Mouse (Mus musculus) forebrain, embryonic 16.5 days (tissue): ENCODE measurements around the gene Snx8. TPM values are rescaled to one million over a fixed set of nuclear protein-coding genes. Genes with fewer than 3 reads are reported as not detected.
"Not testable (repeated sequence)": the region's sequence is repeated elsewhere in the genome, so short reads cannot be mapped to it uniquely, and the experiment has no call there.

Experiments
- ATAC-seq: fragments of 200-750 bp; cut with Nextera tagmentation; 2 replicates; pipeline ENCODE4 v1.8.0; 2017; ENCODE audit warnings: mild to moderate bottlenecking, moderate library complexity
- H3K27ac ChIP-seq: fragments of 300-500 bp; sonication (generic); 2 replicates; pipeline ENCODE4 v1.5.1; 2014; ENCODE audit warnings: low read length, control low read depth
- H3K27me3 ChIP-seq: fragments of 300-500 bp; sonication (generic); replicated peaks from 2 replicates; pipeline ENCODE4 v1.6.1; 2014; ENCODE audit warnings: low read length; ENCODE audit not compliant: control insufficient read depth, insufficient read depth
- H3K36me3 ChIP-seq: fragments of 300-500 bp; sonication (generic); 2 replicates; pipeline ENCODE4 v1.6.1; 2014; ENCODE audit not compliant: control insufficient read depth, insufficient read depth
- H3K4me1 ChIP-seq: fragments of 300-500 bp; sonication (generic); replicated peaks from 2 replicates; pipeline ENCODE4 v1.6.1; 2014; ENCODE audit warnings: low read length; ENCODE audit not compliant: control insufficient read depth, insufficient read depth
- H3K4me2 ChIP-seq: fragments of 300-500 bp; sonication (generic); 2 replicates; pipeline ENCODE4 v1.6.1; 2014; ENCODE audit warnings: mild to moderate bottlenecking, low read length, control low read depth
- H3K4me3 ChIP-seq: fragments of 300-500 bp; sonication (generic); replicated peaks from 2 replicates; pipeline ENCODE4 v1.5.1; 2014; ENCODE audit warnings: mild to moderate bottlenecking, low read length, control low read depth
- H3K9ac ChIP-seq: fragments of 300-500 bp; sonication (generic); replicated peaks from 2 replicates; pipeline ENCODE4 v1.6.1; 2014; ENCODE audit warnings: low read depth, low read length, control low read depth
- H3K9me3 ChIP-seq: fragments of 300-500 bp; sonication (generic); 2 replicates; pipeline ENCODE4 v1.6.1; 2016; ENCODE audit warnings: low read length; ENCODE audit not compliant: control insufficient read depth
- WGBS: fragments of 180-500 bp; shearing (Covaris S2); extraction: QIAGEN DNeasy Blood & Tissue Kit; methylation state at CpG from one replicate; pipeline ENCODE4 v1.1.7; 2014; 5-methylcytosine and 5-hydroxymethylcytosine counted together
- polyA plus RNA-seq: library from polyadenylated mRNA; unstranded; fragments of >200 nt; fragmentation: Nextera tagmentation; extraction: Ambion mirVana; gene quantifications from 2 replicates; pipeline ENCODE4 v1.2.1, GENCODE M21; 2015

Snx8 gene
- polyA plus RNA-seq, 1 experiment from 2014 or later: 24.1 TPM

DNA sequence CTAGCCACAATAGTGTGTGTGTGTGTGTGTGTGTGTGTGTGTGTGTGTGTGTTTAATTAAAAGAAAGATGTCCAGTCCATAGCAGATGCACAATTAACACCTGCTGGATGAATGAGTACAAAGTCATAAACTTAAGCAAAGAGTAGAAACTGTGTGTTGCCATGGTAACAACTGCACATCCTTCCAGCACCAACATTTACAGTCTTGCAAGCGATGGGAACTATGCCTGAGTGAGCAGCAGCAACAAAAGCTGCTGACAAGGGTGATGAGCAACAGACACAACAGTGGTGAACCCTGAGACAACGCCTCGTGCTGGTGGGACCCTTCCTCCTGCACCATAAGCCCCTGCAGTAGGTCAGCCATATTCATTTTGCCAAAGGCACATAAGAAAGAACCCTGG lies 14.8 kb downstream of the Snx8 start:
- H3K9ac ChIP-seq: no peak overlapping the region
- H3K4me1 ChIP-seq: peaks cover 5% of the 10 kb centered on the region
- no peaks in the 10 kb centered on the region for H3K9me3 ChIP-seq
- H3K4me3 ChIP-seq: no peak overlapping the region
- no peaks in the 10 kb centered on the region for H3K36me3 ChIP-seq
- 32% methylated on average over 3 of the region's 3 CpGs for WGBS
- no peak overlapping the region for H3K27ac ChIP-seq
- ATAC-seq: no peak
- no peaks in the 10 kb centered on the region for H3K27me3 ChIP-seq
- H3K4me2 ChIP-seq: no peak overlapping the region

DNA sequence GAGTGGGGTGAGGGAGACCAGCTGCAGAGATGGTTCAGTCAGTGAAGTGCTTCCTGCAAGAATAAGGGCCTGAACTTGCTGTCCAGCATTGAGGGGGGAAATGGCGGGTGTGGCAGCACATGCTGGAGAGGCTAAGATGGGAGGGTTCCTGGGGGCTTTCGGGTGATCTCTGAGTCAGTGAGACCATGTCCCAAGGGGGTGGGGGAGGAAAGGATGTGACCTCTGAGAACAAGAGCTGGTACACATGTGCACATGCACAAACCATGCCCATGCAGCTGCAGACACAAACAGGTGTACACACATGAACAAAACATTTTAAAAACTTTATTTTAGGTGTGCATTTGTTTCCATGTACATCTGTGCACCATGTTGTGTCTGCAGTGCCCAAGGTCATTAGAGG lies 15.4 kb downstream of the Snx8 start:
- Histone ChIP-seq H3K27ac (no peak overlapping the region), H3K9me3 (no peaks in the 10 kb centered on the region), H3K36me3 (no peaks in the 10 kb centered on the region), H3K4me1 (peaks cover 5% of the 10 kb centered on the region), H3K4me2 (no peak overlapping the region), H3K4me3 (no peak overlapping the region), H3K9ac (no peak overlapping the region), H3K27me3 (no peaks in the 10 kb centered on the region)
- ATAC-seq: no peak
- 92% methylated on average over 2 of the region's 2 CpGs for WGBS

DNA sequence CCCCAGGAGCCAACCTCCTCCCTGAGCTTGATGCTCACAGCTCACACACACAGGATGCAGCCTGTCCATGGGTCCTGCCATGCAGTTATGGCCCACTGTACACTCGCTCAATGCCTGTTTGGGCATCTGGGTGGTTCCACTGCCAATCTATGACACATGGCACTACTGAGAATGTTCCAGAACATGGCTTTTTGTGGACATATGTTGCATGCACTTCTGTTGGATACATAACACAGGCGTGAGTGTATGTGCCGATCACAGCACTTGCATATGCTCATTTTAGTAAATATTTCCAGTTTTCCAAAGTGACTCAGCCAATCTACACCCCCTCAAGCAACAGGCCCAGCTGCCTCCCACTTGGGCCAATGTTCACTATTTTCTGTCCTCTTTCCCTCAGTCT lies 17.4 kb downstream of the Snx8 start:
- WGBS: 76% methylated on average over 3 of the region's 3 CpGs
- ATAC-seq: peak; percentile 78

DNA sequence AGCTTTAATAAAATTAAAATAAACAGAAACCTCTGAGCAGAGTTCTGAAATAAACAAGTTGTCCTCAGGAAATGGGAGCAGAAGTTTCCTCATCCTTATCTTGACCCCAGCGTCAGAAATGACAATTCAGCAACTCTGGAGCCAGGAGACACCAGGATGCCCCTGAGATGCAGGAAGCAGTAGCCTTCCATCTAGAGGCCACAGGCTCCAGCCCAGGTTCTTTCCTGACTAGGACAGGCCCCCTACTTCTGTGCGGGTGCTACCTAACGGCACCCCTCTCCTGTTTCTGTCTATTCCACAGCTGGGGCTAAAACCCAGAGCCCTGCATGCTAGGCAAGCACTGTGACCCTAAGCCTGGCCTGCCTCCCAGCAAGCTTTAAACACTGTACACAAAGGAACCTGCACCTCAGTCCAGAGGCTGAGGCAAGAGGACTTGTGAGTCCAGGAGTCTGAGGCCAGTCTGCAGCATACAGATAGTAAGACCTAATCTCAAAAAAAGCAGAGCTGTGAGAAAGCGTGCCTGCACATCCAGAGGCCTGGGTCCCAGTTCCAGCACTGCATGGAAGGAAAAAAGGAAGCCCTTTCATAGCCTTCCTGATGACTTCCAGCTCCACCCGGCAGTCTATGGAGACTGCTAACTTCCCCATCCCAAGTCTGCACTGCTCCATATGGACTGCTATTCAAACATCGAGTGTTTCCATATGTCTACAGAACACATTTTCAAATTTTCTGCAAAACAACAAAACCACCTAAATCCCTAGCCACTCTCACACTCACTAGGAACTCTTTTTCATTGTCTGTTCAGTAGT lies 18.4 kb downstream of the Snx8 start:
- Histone ChIP-seq H3K4me3 (no peak overlapping the region), H3K9me3 (no peaks in the 10 kb centered on the region), H3K27ac (no peak overlapping the region), H3K4me1 (peaks cover 5% of the 10 kb centered on the region), H3K4me2 (no peak overlapping the region), H3K9ac (no peak overlapping the region), H3K27me3 (no peaks in the 10 kb centered on the region), H3K36me3 (no peaks in the 10 kb centered on the region)
- no peak for ATAC-seq
- WGBS: 81% methylated on average over 6 of the region's 6 CpGs

More for the DNA sequence above, 17.4 kb downstream of the Snx8 start:
- Histone ChIP-seq H3K9me3 (no peaks in the 10 kb centered on the region), H3K4me2 (no peak overlapping the region), H3K36me3 (no peaks in the 10 kb centered on the region), H3K4me3 (no peak overlapping the region), H3K27me3 (no peaks in the 10 kb centered on the region), H3K9ac (no peak overlapping the region), H3K27ac (no peak overlapping the region), H3K4me1 (peaks cover 5% of the 10 kb centered on the region)

DNA sequence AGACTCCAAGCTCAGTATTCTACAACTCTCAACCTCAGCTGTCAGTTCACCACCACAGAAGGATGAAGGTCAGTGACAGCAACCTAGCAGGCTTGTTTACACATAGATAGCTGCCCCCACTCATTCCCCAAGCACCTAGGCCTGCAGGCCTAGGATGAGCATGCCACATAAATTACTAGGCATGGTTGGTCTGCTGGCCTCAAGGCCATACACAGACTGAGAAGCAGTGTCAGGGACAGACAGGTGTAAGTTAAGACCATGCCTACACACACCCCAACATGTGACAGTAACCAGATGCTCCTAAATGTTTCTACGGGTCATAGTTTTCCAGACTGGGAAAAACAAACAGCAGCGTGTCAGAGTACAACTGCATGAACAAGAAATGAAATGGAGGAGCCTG lies 19.6 kb downstream of the Snx8 start:
- no peak for ATAC-seq
- 92% methylated on average over 2 of the region's 2 CpGs for WGBS
- no peak overlapping the region for H3K27ac ChIP-seq
- no peak overlapping the region for H3K4me3 ChIP-seq
- no peaks in the 10 kb centered on the region for H3K27me3 ChIP-seq
- no peaks in the 10 kb centered on the region for H3K9me3 ChIP-seq
- no peaks in the 10 kb centered on the region for H3K36me3 ChIP-seq
- H3K4me2 ChIP-seq: no peak overlapping the region
- H3K4me1 ChIP-seq: peaks cover 5% of the 10 kb centered on the region
- H3K9ac ChIP-seq: no peak overlapping the region

DNA sequence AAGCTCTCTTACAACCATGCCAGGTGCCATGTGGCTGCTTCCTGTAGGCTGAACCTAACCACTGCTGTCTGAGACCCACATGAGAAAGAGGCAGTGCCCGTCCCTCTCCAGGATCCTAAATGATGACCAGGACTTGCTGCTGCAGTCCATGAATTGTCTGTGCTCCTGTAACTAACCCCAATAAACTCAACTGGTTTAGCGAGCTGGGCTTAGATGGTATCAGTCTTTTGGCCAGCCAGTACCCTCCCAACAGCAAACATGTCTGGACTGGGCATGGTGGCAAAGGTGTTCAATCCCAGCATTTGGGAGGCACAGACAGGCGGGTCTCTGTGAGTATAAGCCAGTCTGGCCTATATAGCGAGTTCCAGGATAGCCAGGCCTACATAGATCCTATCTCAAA lies 20.1 kb downstream of the Snx8 start:
- H3K36me3 ChIP-seq: no peaks in the 10 kb centered on the region
- H3K27ac ChIP-seq: no peak overlapping the region
- no peak overlapping the region for H3K9ac ChIP-seq
- H3K4me3 ChIP-seq: no peak overlapping the region
- H3K4me1 ChIP-seq: peaks cover 5% of the 10 kb centered on the region; the same call in 1 of the 2 replicates
- WGBS: 92% methylated on average over 4 of the region's 4 CpGs
- ATAC-seq: no peak
- no peaks in the 10 kb centered on the region for H3K9me3 ChIP-seq
- H3K4me2 ChIP-seq: no peak overlapping the region
- H3K27me3 ChIP-seq: no peaks in the 10 kb centered on the region

DNA sequence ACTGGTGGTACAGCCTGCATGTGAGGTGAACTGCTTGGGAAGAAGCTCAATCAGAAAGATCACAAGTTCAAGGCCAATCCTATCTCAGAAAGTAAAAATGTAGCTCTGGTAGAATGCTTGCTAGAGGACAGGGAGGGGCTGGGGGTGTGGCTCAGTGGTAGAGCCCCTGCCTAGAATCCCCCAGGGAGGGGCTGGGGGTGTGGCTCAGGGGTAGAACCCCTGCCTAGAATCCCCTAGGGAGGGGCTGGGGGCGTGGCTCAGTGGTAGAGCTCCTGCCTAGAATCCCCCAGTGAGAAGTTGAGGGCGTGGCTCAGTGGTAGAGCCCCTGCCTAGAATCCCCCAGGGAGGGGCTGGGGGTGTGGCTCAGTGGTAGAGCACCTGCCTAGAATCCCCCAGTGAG lies 20.9 kb downstream of the Snx8 start:
- not testable (repeated sequence) for H3K4me2 ChIP-seq, ATAC-seq, H3K36me3 ChIP-seq, H3K9ac ChIP-seq, H3K27ac ChIP-seq, H3K4me1 ChIP-seq, H3K9me3 ChIP-seq, H3K27me3 ChIP-seq, H3K4me3 ChIP-seq
- WGBS: 86% methylated on average over 2 of the region's 2 CpGs

DNA sequence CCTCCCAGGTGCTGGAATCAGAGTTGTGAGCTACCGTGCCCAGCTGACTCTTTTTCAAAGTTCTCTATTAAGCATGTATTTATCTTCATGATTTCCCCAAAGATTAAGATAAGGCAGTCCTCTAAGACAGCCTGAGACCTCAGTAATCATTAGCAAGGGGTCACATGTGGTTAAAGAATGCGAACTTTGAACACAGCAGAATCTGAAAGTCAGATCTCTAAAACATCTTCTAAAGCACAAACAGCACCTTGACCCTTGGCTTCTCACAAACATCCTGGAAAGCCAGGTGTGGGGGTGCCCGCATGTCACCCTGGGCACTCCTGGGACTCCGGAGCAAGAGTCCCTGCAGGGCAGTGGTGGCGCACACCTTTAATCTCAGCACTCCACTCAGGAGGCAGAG lies 24.6 kb downstream of the Snx8 start:
- Histone ChIP-seq H3K4me3 (no peak overlapping the region), H3K9me3 (peaks cover 5% of the 10 kb centered on the region; the same call in 1 of the 2 replicates), H3K4me1 (no peaks in the 10 kb centered on the region), H3K4me2 (no peak overlapping the region), H3K9ac (no peak overlapping the region), H3K27me3 (no peaks in the 10 kb centered on the region), H3K36me3 (no peaks in the 10 kb centered on the region), H3K27ac (no peak overlapping the region)
- WGBS: 97% methylated on average over 5 of the region's 5 CpGs
- ATAC-seq: no peak

DNA sequence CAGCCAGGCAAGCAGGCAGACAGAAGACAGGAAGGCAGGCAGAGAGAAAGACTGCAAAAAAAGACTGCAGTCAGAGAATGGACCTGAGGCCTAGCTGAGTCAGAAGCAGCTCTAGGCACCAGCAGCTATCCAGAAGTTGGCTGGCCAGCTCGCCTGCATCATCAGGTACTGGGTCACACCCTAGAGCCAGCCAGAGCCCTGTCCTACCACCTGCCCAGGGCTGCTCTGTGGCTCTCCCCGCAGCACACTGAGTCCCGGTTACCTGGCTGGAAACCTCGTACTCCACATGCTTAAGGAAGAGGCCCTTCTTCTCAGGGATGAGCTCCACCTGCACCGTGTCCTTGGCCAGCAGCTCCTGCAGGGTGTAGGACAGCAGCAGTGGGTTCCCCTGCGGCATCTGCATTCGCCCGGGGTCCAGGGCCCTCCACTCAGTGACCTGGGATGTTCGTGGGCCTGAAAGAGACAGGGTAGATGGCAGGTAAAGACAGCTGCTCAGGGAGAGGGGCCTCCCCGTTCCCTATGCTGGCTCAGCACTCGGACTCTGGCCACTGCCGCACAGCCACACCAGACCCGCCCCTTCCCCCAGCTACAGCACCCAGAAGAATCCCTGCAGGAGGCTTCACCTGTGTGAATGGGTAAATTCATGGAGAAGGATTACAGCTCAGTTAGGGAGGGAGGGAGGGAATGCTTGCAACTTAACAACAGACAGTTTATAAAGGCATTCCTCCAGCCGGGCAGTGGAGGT lies 29.0 kb downstream of the Snx8 start:
- Histone ChIP-seq H3K36me3 (no peaks in the 10 kb centered on the region; the same call in 1 of the 2 replicates), H3K27ac (no peak overlapping the region), H3K27me3 (no peaks in the 10 kb centered on the region), H3K4me2 (no peak overlapping the region), H3K9ac (no peak overlapping the region), H3K4me3 (no peak overlapping the region), H3K4me1 (no peaks in the 10 kb centered on the region), H3K9me3 (peaks cover 5% of the 10 kb centered on the region; the same call in 1 of the 2 replicates)
- no peak for ATAC-seq
- WGBS: 68% methylated on average over 14 of the region's 14 CpGs
